Mouse (Mus musculus) liver, embryonic 16.5 days (tissue): ENCODE results near the gene Odf2. TPM values are rescaled to one million over a fixed set of nuclear protein-coding genes. Genes with fewer than 3 reads are reported as not detected.

Experiments
- ATAC-seq: fragments of 200-750 bp; cut with Nextera tagmentation; 2 replicates; pipeline ENCODE4 v1.8.0; 2017; ENCODE audit warnings: low read depth, mild to moderate bottlenecking, moderate number of reproducible peaks, moderate library complexity
- H3K27ac ChIP-seq: fragments of 300-500 bp; sonication (generic); 2 replicates; pipeline ENCODE4 v1.5.1; 2014; ENCODE audit warnings: mild to moderate bottlenecking, low read length
- H3K27me3 ChIP-seq: fragments of 300-500 bp; sonication (generic); 2 replicates; pipeline ENCODE4 v1.6.1; 2014; ENCODE audit warnings: low read depth, low read length, mixed read lengths; ENCODE audit not compliant: control insufficient read depth, insufficient read depth
- H3K36me3 ChIP-seq: fragments of 300-500 bp; sonication (generic); 2 replicates; pipeline ENCODE4 v1.6.1; 2014; ENCODE audit warnings: mild to moderate bottlenecking; ENCODE audit not compliant: control insufficient read depth, insufficient read depth
- H3K4me1 ChIP-seq: fragments of 300-500 bp; sonication (generic); 2 replicates; pipeline ENCODE4 v1.6.1; 2014; ENCODE audit warnings: low read depth, low read length, mixed read lengths; ENCODE audit not compliant: control insufficient read depth
- H3K4me2 ChIP-seq: fragments of 300-500 bp; sonication (generic); 2 replicates; pipeline ENCODE4 v1.6.1; 2014; ENCODE audit warnings: low read depth, low read length, mixed read lengths
- H3K4me3 ChIP-seq: fragments of 300-500 bp; sonication (generic); 2 replicates; pipeline ENCODE4 v1.5.1; 2014; ENCODE audit warnings: low read depth, mild to moderate bottlenecking, low read length
- H3K9ac ChIP-seq: fragments of 300-500 bp; sonication (generic); 2 replicates; pipeline ENCODE4 v1.6.1; 2014; ENCODE audit warnings: low read depth, low read length
- H3K9me3 ChIP-seq: fragments of 300-500 bp; sonication (generic); replicated peaks from 2 replicates; pipeline ENCODE4 v1.6.1; 2016; ENCODE audit warnings: low read length; ENCODE audit not compliant: control insufficient read depth
- WGBS: fragments of 180-500 bp; shearing (Covaris S2); extraction: QIAGEN DNeasy Blood & Tissue Kit; methylation state at CpG from one replicate; pipeline ENCODE4 v1.1.7; 2014; ENCODE audit not compliant: insufficient replicate concordance; 5-methylcytosine and 5-hydroxymethylcytosine counted together
- microRNA-seq: library from miRNA; unstranded; fragments of <30 nt; microRNA quantifications from one replicate; pipeline ENCODE4, GENCODE M21; 2016
- polyA plus RNA-seq: library from polyadenylated mRNA; unstranded; fragments of >200 nt; fragmentation: Nextera tagmentation; extraction: Ambion mirVana; gene quantifications from 2 replicates; pipeline ENCODE4 v1.2.1, GENCODE M21; 2015

Gene Odf2
- polyA plus RNA-seq, 1 experiment from 2014 or later = 32.6 TPM

- no peaks in the 10 kb centered on the region for H3K36me3 ChIP-seq
- no peak overlapping the region for H3K4me2 ChIP-seq
- ATAC-seq = no peak
- peaks cover 57% of the 10 kb centered on the region for H3K27me3 ChIP-seq
- H3K4me3 ChIP-seq = no peak overlapping the region
- H3K4me1 ChIP-seq = peaks cover 12% of the 10 kb centered on the region
- H3K9me3 ChIP-seq = no peaks in the 10 kb centered on the region
- WGBS = 57% methylated on average over 5 of the region's 5 CpGs
- H3K9ac ChIP-seq = no peak overlapping the region
- H3K27ac ChIP-seq = no peak overlapping the region
Measured at GRCm38 (mm10) chr2:29967768-29968167, 78.7 kb downstream of the Odf2 start.

- 57% methylated on average over 5 of the region's 5 CpGs for WGBS
- H3K4me2 ChIP-seq = no peak overlapping the region
- no peak overlapping the region for H3K27ac ChIP-seq
- H3K9ac ChIP-seq = no peak overlapping the region
- peaks cover 12% of the 10 kb centered on the region for H3K4me1 ChIP-seq
- ATAC-seq = no peak
- H3K4me3 ChIP-seq = no peak overlapping the region
- H3K27me3 ChIP-seq = peaks cover 54% of the 10 kb centered on the region
- H3K9me3 ChIP-seq = no peaks in the 10 kb centered on the region
- H3K36me3 ChIP-seq = no peaks in the 10 kb centered on the region
Measured at GRCm38 (mm10) chr2:29968638-29969037, 79.6 kb downstream of the Odf2 start.

- Histone ChIP-seq H3K36me3 (no peaks in the 10 kb centered on the region), H3K4me3 (no peak overlapping the region), H3K9me3 (no peaks in the 10 kb centered on the region), H3K27me3 (peaks cover 20% of the 10 kb centered on the region), H3K9ac (no peak overlapping the region), H3K4me1 (peaks cover 9% of the 10 kb centered on the region), H3K4me2 (no peak overlapping the region), H3K27ac (peak overlapping the region; percentile 61; the same call in 1 of the 2 replicates)
- ATAC-seq = peak; percentile 75
- WGBS = 40% methylated on average over 9 of the region's 9 CpGs
Measured at GRCm38 (mm10) chr2:29971838-29972635, 83.0 kb downstream of the Odf2 start.

DNA sequence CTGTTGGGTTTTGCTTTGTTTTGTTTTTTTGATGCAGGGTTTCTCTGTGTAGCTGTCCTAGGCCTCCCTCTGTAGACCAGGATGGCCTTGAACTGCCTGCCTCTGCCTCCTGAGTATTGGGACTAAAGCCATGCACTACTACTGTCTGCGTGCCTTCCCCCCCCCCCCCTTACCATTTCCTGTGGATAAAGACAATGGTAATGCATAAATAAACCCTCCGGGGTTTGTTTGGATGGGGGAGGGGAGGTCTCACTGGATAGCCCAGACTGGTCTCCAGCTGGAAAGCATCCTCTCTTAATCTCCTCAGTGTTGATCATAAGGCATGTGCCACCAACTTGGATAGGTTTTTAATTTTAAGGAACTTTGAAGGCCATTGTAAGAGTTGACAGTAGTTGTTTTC, 84.5 kb downstream of the Odf2 start:
- no peak overlapping the region for H3K27ac ChIP-seq
- no peak overlapping the region for H3K4me2 ChIP-seq
- H3K4me3 ChIP-seq = no peak overlapping the region
- H3K9me3 ChIP-seq = no peaks in the 10 kb centered on the region
- no peak for ATAC-seq
- H3K9ac ChIP-seq = no peak overlapping the region
- peaks cover 9% of the 10 kb centered on the region for H3K4me1 ChIP-seq
- H3K36me3 ChIP-seq = peaks cover 3% of the 10 kb centered on the region
- peaks cover 6% of the 10 kb centered on the region for H3K27me3 ChIP-seq
- 17% methylated on average over 2 of the region's 2 CpGs for WGBS

GRCm38 (mm10) chr2:29977307-29977706, 88.3 kb downstream of the Odf2 start:
- Histone ChIP-seq H3K9ac (no peak overlapping the region), H3K4me1 (peaks cover 4% of the 10 kb centered on the region), H3K4me2 (no peak overlapping the region), H3K4me3 (no peak overlapping the region), H3K27ac (no peak overlapping the region), H3K36me3 (peaks cover 5% of the 10 kb centered on the region), H3K27me3 (no peaks in the 10 kb centered on the region), H3K9me3 (no peaks in the 10 kb centered on the region)
- no peak for ATAC-seq

DNA sequence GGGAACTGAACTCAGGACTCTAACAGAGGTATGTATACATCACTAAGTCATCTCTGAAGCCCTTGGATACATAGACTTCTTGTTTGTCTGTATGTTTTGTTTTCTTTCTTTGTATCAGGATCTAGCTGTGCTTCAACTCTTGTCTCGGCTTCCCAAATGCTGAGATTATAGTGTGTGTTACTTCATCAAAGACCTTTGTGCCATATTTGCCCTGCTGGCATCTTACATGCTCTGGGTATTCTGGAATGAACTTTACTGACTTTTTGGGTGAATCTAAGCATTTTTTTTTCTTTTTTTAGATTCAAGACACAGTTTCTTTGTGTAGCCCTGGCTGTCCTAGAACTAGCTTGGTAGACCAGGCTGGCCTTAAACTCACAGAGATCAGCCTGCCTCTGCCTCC, 91.6 kb downstream of the Odf2 start:
- Histone ChIP-seq H3K4me1 (no peaks in the 10 kb centered on the region), H3K9me3 (no peaks in the 10 kb centered on the region), H3K36me3 (peaks cover 5% of the 10 kb centered on the region), H3K9ac (no peak overlapping the region), H3K4me3 (no peak overlapping the region), H3K27ac (no peak overlapping the region), H3K4me2 (no peak overlapping the region), H3K27me3 (no peaks in the 10 kb centered on the region)
- WGBS = 70% methylated on average over 1 of the region's 1 CpGs
- ATAC-seq = no peak

Small RNA genes lying within 50 kb of the gene (microRNA-seq; reads per million reads assigned to microRNA genes)
- not detected for gene Mir219a-2
- gene Mir219b = not detected

Other genes with a start within 250 kb of the Odf2 start
- 0.22 and 0.30 TPM in 2 replicates for gene Gm13420, start 137.5 kb upstream of the Odf2 start, polyA plus RNA-seq
- gene Gm13547, start 129.9 kb upstream of the Odf2 start, polyA plus RNA-seq = not detected in 2 replicates
- 9.0 and 10.1 TPM in 2 replicates for gene Coq4, start 101.7 kb upstream of the Odf2 start, polyA plus RNA-seq
- gene Trub2, start 100.7 kb upstream of the Odf2 start, polyA plus RNA-seq = 10.2 and 13.1 TPM in 2 replicates
- gene Slc27a4, start 86.6 kb upstream of the Odf2 start, polyA plus RNA-seq = 2.7 and 3.3 TPM in 2 replicates
- gene Urm1, start 69.1 kb upstream of the Odf2 start, polyA plus RNA-seq = 8.6 and 9.4 TPM in 2 replicates
- gene Cercam, start 20.1 kb upstream of the Odf2 start, polyA plus RNA-seq = 32.8 and 35.6 TPM in 2 replicates
- gene Gle1, start 46.2 kb downstream of the Odf2 start, polyA plus RNA-seq = 23.8 and 25.9 TPM in 2 replicates
- 15.9 and 19.7 TPM in 2 replicates for gene Sptan1, start 76.3 kb downstream of the Odf2 start, polyA plus RNA-seq
- gene Wdr34, start 159.7 kb downstream of the Odf2 start, polyA plus RNA-seq = 5.3 and 5.7 TPM in 2 replicates
- 117 and 130 TPM in 2 replicates for gene Set, start 168.2 kb downstream of the Odf2 start, polyA plus RNA-seq
- gene Pkn3, start 188.5 kb downstream of the Odf2 start, polyA plus RNA-seq = 2.1 and 2.3 TPM in 2 replicates
- gene Zdhhc12, start 204.4 kb downstream of the Odf2 start, polyA plus RNA-seq = 17.6 and 18.7 TPM in 2 replicates
- gene Zer1, start 235.4 kb downstream of the Odf2 start, polyA plus RNA-seq = 2.3 and 2.5 TPM in 2 replicates
- 1.7 and 2.3 TPM in 2 replicates for gene Tbc1d13, start 244.5 kb downstream of the Odf2 start, polyA plus RNA-seq